Mouse (Mus musculus) myocyte (in vitro differentiated cells): ENCODE results near the gene Mif4gd.

Experiments used
- E2F4 ChIP-seq: IDR thresholded peaks from one replicate; pipeline ENCODE4 v1.6.1; 2011; ENCODE audit warnings: mild to moderate bottlenecking, control low read depth, moderate library complexity; ENCODE audit not compliant: insufficient read depth
- MAX ChIP-seq: IDR thresholded peaks from one replicate; pipeline ENCODE4 v1.6.1; 2011; ENCODE audit warnings: low read depth, mild to moderate bottlenecking, control low read depth
- POLR2A ChIP-seq: IDR thresholded peaks from one replicate; pipeline ENCODE4 v1.6.1; 2011; ENCODE audit warnings: low read depth, mild to moderate bottlenecking, control low read depth, moderate library complexity; ENCODE audit not compliant: insufficient read length
- REST ChIP-seq: IDR thresholded peaks from one replicate; pipeline ENCODE4 v1.6.1; 2011; ENCODE audit warnings: mild to moderate bottlenecking, control low read depth, moderate library complexity; ENCODE audit not compliant: insufficient read depth, insufficient read length
- TCF12 ChIP-seq: IDR thresholded peaks from one replicate; pipeline ENCODE4 v1.6.1; 2011; ENCODE audit warnings: mild to moderate bottlenecking, control low read depth; ENCODE audit not compliant: poor library complexity, insufficient read depth, severe bottlenecking

GRCm38 (mm10) chr11:115641664-115642036 lies 28.9 kb upstream of the Mif4gd start:
- TF ChIP-seq POLR2A (no peak), MAX (no peak), REST (no peak), E2F4 (no peak), TCF12 (no peak)
